Mouse (Mus musculus) liver, embryonic 16.5 days (tissue): ENCODE measurements at regions not wholly inside any gene's neighbourhood (a gene's known extent, or its start where the extent isn't known, plus 50 kb on each side); places are given as distances from the start of the nearest gene placed in this dataset.

Experiments used
- ATAC-seq: fragments of 200-750 bp; cut with Nextera tagmentation; 2 replicates; pipeline ENCODE4 v1.8.0; 2017; ENCODE audit warnings: low read depth, mild to moderate bottlenecking, moderate number of reproducible peaks, moderate library complexity
- H3K27ac ChIP-seq: fragments of 300-500 bp; sonication (generic); 2 replicates; pipeline ENCODE4 v1.5.1; 2014; ENCODE audit warnings: mild to moderate bottlenecking, low read length
- H3K27me3 ChIP-seq: fragments of 300-500 bp; sonication (generic); 2 replicates; pipeline ENCODE4 v1.6.1; 2014; ENCODE audit warnings: low read depth, low read length, mixed read lengths; ENCODE audit not compliant: control insufficient read depth, insufficient read depth
- H3K36me3 ChIP-seq: fragments of 300-500 bp; sonication (generic); 2 replicates; pipeline ENCODE4 v1.6.1; 2014; ENCODE audit warnings: mild to moderate bottlenecking; ENCODE audit not compliant: control insufficient read depth, insufficient read depth
- H3K4me1 ChIP-seq: fragments of 300-500 bp; sonication (generic); 2 replicates; pipeline ENCODE4 v1.6.1; 2014; ENCODE audit warnings: low read depth, low read length, mixed read lengths; ENCODE audit not compliant: control insufficient read depth
- H3K4me2 ChIP-seq: fragments of 300-500 bp; sonication (generic); 2 replicates; pipeline ENCODE4 v1.6.1; 2014; ENCODE audit warnings: low read depth, low read length, mixed read lengths
- H3K4me3 ChIP-seq: fragments of 300-500 bp; sonication (generic); 2 replicates; pipeline ENCODE4 v1.5.1; 2014; ENCODE audit warnings: low read depth, mild to moderate bottlenecking, low read length
- H3K9ac ChIP-seq: fragments of 300-500 bp; sonication (generic); 2 replicates; pipeline ENCODE4 v1.6.1; 2014; ENCODE audit warnings: low read depth, low read length
- H3K9me3 ChIP-seq: fragments of 300-500 bp; sonication (generic); replicated peaks from 2 replicates; pipeline ENCODE4 v1.6.1; 2016; ENCODE audit warnings: low read length; ENCODE audit not compliant: control insufficient read depth
- WGBS: fragments of 180-500 bp; shearing (Covaris S2); extraction: QIAGEN DNeasy Blood & Tissue Kit; methylation state at CpG from one replicate; pipeline ENCODE4 v1.1.7; 2014; ENCODE audit not compliant: insufficient replicate concordance; 5-methylcytosine and 5-hydroxymethylcytosine counted together

- no peak for ATAC-seq
- no peak overlapping the region for H3K9ac ChIP-seq
- H3K4me3 ChIP-seq, result no peak overlapping the region
- H3K27ac ChIP-seq, result no peak overlapping the region
- WGBS, result 48% methylated on average over 6 of the region's 6 CpGs
- no peaks in the 10 kb centered on the region for H3K36me3 ChIP-seq
- no peaks in the 10 kb centered on the region for H3K9me3 ChIP-seq
- no peaks in the 10 kb centered on the region for H3K27me3 ChIP-seq
- no peaks in the 10 kb centered on the region for H3K4me1 ChIP-seq
- no peak overlapping the region for H3K4me2 ChIP-seq
Measured at GRCm38 (mm10) chr15:97620261-97620660, 85.4 kb downstream of the Rpap3 start.

- no peaks in the 10 kb centered on the region for H3K9me3 ChIP-seq
- no peaks in the 10 kb centered on the region for H3K36me3 ChIP-seq
- H3K4me2 ChIP-seq, result no peak overlapping the region
- WGBS, result 65% methylated on average over 7 of the region's 7 CpGs
- H3K4me1 ChIP-seq, result no peaks in the 10 kb centered on the region
- no peaks in the 10 kb centered on the region for H3K27me3 ChIP-seq
- no peak for ATAC-seq
- H3K4me3 ChIP-seq, result no peak overlapping the region
- no peak overlapping the region for H3K27ac ChIP-seq
- no peak overlapping the region for H3K9ac ChIP-seq
Measured at GRCm38 (mm10) chr15:97619764-97620163, 85.9 kb downstream of the Rpap3 start.

- Histone ChIP-seq H3K9ac (no peak overlapping the region), H3K27me3 (no peaks in the 10 kb centered on the region), H3K4me3 (no peak overlapping the region), H3K36me3 (no peaks in the 10 kb centered on the region), H3K27ac (no peak overlapping the region), H3K9me3 (no peaks in the 10 kb centered on the region), H3K4me1 (no peaks in the 10 kb centered on the region), H3K4me2 (no peak overlapping the region)
- WGBS, result 52% methylated on average over 2 of the region's 2 CpGs
- no peak for ATAC-seq
Measured at GRCm38 (mm10) chr15:97612325-97612724, 93.3 kb downstream of the Rpap3 start.

GRCm38 (mm10) chr15:97610767-97611166 lies 94.9 kb downstream of the Rpap3 start:
- WGBS, result 72% methylated on average over 4 of the region's 4 CpGs
- no peaks in the 10 kb centered on the region for H3K36me3 ChIP-seq
- ATAC-seq, result no peak
- H3K9me3 ChIP-seq, result no peaks in the 10 kb centered on the region
- no peaks in the 10 kb centered on the region for H3K4me1 ChIP-seq
- H3K27me3 ChIP-seq, result no peaks in the 10 kb centered on the region
- no peak overlapping the region for H3K4me3 ChIP-seq
- no peak overlapping the region for H3K27ac ChIP-seq
- no peak overlapping the region for H3K9ac ChIP-seq
- no peak overlapping the region for H3K4me2 ChIP-seq

- H3K9me3 ChIP-seq, result no peaks in the 10 kb centered on the region
- H3K4me2 ChIP-seq, result no peak overlapping the region
- no peak for ATAC-seq
- H3K27ac ChIP-seq, result no peak overlapping the region
- H3K4me1 ChIP-seq, result no peaks in the 10 kb centered on the region
- no peak overlapping the region for H3K4me3 ChIP-seq
- WGBS, result 61% methylated on average over 7 of the region's 7 CpGs
- no peaks in the 10 kb centered on the region for H3K27me3 ChIP-seq
- no peak overlapping the region for H3K9ac ChIP-seq
- no peaks in the 10 kb centered on the region for H3K36me3 ChIP-seq
Measured at GRCm38 (mm10) chr15:97609496-97609895, 96.1 kb downstream of the Rpap3 start.

- Histone ChIP-seq H3K4me3 (no peak overlapping the region), H3K27me3 (no peaks in the 10 kb centered on the region), H3K4me1 (no peaks in the 10 kb centered on the region), H3K9me3 (no peaks in the 10 kb centered on the region), H3K4me2 (no peak overlapping the region), H3K36me3 (no peaks in the 10 kb centered on the region), H3K27ac (no peak overlapping the region), H3K9ac (no peak overlapping the region)
- ATAC-seq, result no peak
- WGBS, result 64% methylated on average over 7 of the region's 7 CpGs
Measured at GRCm38 (mm10) chr15:97608651-97609050, 97.0 kb downstream of the Rpap3 start.

GRCm38 (mm10) chr15:97607617-97608206 lies 97.9 kb downstream of the Rpap3 start:
- ATAC-seq, result no peak
- Histone ChIP-seq H3K4me1 (no peaks in the 10 kb centered on the region), H3K27me3 (no peaks in the 10 kb centered on the region), H3K4me2 (no peak overlapping the region), H3K27ac (no peak overlapping the region), H3K4me3 (no peak overlapping the region), H3K36me3 (no peaks in the 10 kb centered on the region), H3K9me3 (no peaks in the 10 kb centered on the region), H3K9ac (no peak overlapping the region)
- 71% methylated on average over 15 of the region's 15 CpGs for WGBS

- no peak overlapping the region for H3K4me3 ChIP-seq
Measured at GRCm38 (mm10) chr15:97606630-97607381, 98.8 kb downstream of the Rpap3 start.

GRCm38 (mm10) chr15:97606232-97606629 lies 99.4 kb downstream of the Rpap3 start:
- H3K9ac ChIP-seq, result no peak overlapping the region
- no peaks in the 10 kb centered on the region for H3K4me1 ChIP-seq
- H3K27me3 ChIP-seq, result no peaks in the 10 kb centered on the region
- no peaks in the 10 kb centered on the region for H3K36me3 ChIP-seq
- no peak for ATAC-seq
- H3K4me3 ChIP-seq, result no peak overlapping the region
- H3K4me2 ChIP-seq, result no peak overlapping the region
- 57% methylated on average over 6 of the region's 6 CpGs for WGBS
- H3K9me3 ChIP-seq, result no peaks in the 10 kb centered on the region
- H3K27ac ChIP-seq, result no peak overlapping the region

More at GRCm38 (mm10) chr15:97606630-97607381, 98.8 kb downstream of the Rpap3 start:
- ATAC-seq, result no peak
- Histone ChIP-seq H3K4me2 (0 out of 2 replicates have a peak overlapping the region, but pooled peaks have one; percentile 19), H3K27me3 (no peaks in the 10 kb centered on the region), H3K36me3 (no peaks in the 10 kb centered on the region), H3K4me1 (no peaks in the 10 kb centered on the region), H3K9ac (no peak overlapping the region), H3K9me3 (no peaks in the 10 kb centered on the region), H3K27ac (no peak overlapping the region)
- 16% methylated on average over 25 of the region's 25 CpGs for WGBS
